Mouse (Mus musculus) myocyte (in vitro differentiated cells): ENCODE results near the gene Rbm34. TPM values are rescaled to one million over a fixed set of nuclear protein-coding genes. Genes with fewer than 3 reads are reported as not detected.

ENCODE experiments used
- H3K27me3 ChIP-seq: one replicate; pipeline ENCODE4 v1.6.1; 2011; ENCODE audit not compliant: control insufficient read depth, insufficient read depth, insufficient read length
- H3K36me3 ChIP-seq: one replicate; pipeline ENCODE4 v1.6.1; 2011; ENCODE audit not compliant: control insufficient read depth, insufficient read depth
- H3K4me2 ChIP-seq: one replicate; pipeline ENCODE4 v1.6.1; 2011; ENCODE audit warnings: low read depth, control low read depth
- H3K4me3 ChIP-seq: one replicate; pipeline ENCODE4 v1.5.1; 2011; ENCODE audit warnings: mild to moderate bottlenecking, control low read depth, moderate library complexity
- H3K79me2 ChIP-seq: one replicate; pipeline ENCODE4 v1.6.1; 2011; ENCODE audit not compliant: control insufficient read depth, insufficient read depth
- H3ac ChIP-seq: one replicate; pipeline ENCODE4 v1.6.1; 2011; ENCODE audit not compliant: control insufficient read depth, insufficient read length
- CEBPB ChIP-seq: IDR thresholded peaks from 2 replicates; pipeline ENCODE4 v1.6.1; 2011; ENCODE audit warnings: mild to moderate bottlenecking, moderate library complexity; ENCODE audit not compliant: poor library complexity, insufficient read depth, severe bottlenecking
- E2F4 ChIP-seq: IDR thresholded peaks from one replicate; pipeline ENCODE4 v1.6.1; 2011; ENCODE audit warnings: mild to moderate bottlenecking, control low read depth, moderate library complexity; ENCODE audit not compliant: insufficient read depth
- MAX ChIP-seq: IDR thresholded peaks from one replicate; pipeline ENCODE4 v1.6.1; 2011; ENCODE audit warnings: low read depth, mild to moderate bottlenecking, control low read depth
- MYOD1 ChIP-seq, 3 experiments: IDR thresholded peaks; one replicate each; pipeline ENCODE4 v1.6.1; 2011; ENCODE audit warnings: control low read depth in 2 of 3, low read depth in 2 of 3, mild to moderate bottlenecking in 2 of 3, moderate library complexity in 1 of 3; ENCODE audit not compliant: insufficient read length in 2 of 3, control insufficient read depth in 1 of 3
- MYOG ChIP-seq, 3 experiments: IDR thresholded peaks; one replicate each; pipeline ENCODE4 v1.6.1; 2011; ENCODE audit warnings: control low read depth in 2 of 3, low read depth in 2 of 3, mild to moderate bottlenecking in 2 of 3; ENCODE audit not compliant: insufficient read length in 2 of 3, control insufficient read depth in 1 of 3, insufficient read depth in 1 of 3
- POLR2A ChIP-seq: IDR thresholded peaks from one replicate; pipeline ENCODE4 v1.6.1; 2011; ENCODE audit warnings: low read depth, mild to moderate bottlenecking, control low read depth, moderate library complexity; ENCODE audit not compliant: insufficient read length
- POLR2AphosphoS2 ChIP-seq: IDR thresholded peaks from one replicate; pipeline ENCODE4 v1.6.1; 2011; ENCODE audit warnings: low read depth, control low read depth; ENCODE audit not compliant: insufficient read length
- REST ChIP-seq: IDR thresholded peaks from one replicate; pipeline ENCODE4 v1.6.1; 2011; ENCODE audit warnings: mild to moderate bottlenecking, control low read depth, moderate library complexity; ENCODE audit not compliant: insufficient read depth, insufficient read length
- SRF ChIP-seq: IDR thresholded peaks from one replicate; pipeline ENCODE4 v1.6.1; 2011; ENCODE audit warnings: low read depth; ENCODE audit not compliant: control insufficient read depth, insufficient read length
- TCF12 ChIP-seq: IDR thresholded peaks from one replicate; pipeline ENCODE4 v1.6.1; 2011; ENCODE audit warnings: mild to moderate bottlenecking, control low read depth; ENCODE audit not compliant: poor library complexity, insufficient read depth, severe bottlenecking
- TCF3 ChIP-seq: IDR thresholded peaks from one replicate; pipeline ENCODE4 v1.6.1; 2011; ENCODE audit warnings: low read depth, control low read depth; ENCODE audit not compliant: insufficient read length
- USF1 ChIP-seq: IDR thresholded peaks from one replicate; pipeline ENCODE4 v1.6.1; 2011; ENCODE audit warnings: low read depth, mild to moderate bottlenecking, control low read depth, moderate library complexity
- polyA plus RNA-seq: library from polyadenylated mRNA; unstranded; fragments of >200 nt; fragmentation: generic; extraction: Trizol; gene quantifications from one replicate; pipeline ENCODE4 v1.2.1, GENCODE M21; 2012; ENCODE audit warnings: missing spikeins

The Rbm34 gene
- polyA plus RNA-seq, 1 experiment, result 4.9 TPM

DNA sequence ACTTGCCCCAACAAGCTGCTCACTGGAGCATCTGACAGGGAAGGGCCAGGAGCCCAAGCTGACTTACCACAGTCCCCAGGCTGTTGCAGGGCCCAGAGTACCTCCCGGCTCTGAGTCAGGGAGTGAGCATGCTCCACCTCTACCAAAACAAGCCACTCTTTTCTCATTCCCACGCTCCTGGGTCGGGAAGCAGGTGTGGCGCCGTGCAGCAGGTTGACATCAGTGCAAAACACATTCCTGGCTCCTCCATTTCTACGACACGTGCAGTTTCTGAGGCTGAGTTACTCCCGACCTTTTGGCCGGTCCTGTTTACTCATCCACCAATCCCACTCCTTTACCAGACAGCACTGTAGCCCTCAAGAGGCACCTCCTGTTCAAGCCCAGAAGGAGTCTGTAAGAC is 62.9 kb downstream of the Rbm34 start:
- TF ChIP-seq USF1 (no peak), TCF3 (no peak), TCF12 (no peak), POLR2A (no peak), MAX (no peak), MYOG (IDR thresholded peaks at IDR 0.05; ENCODE audit: control insufficient read depth in 1 of 3, insufficient read depth in 1 of 3, insufficient read length in 2 of 3, low read depth in 2 of 3) (no peak), CEBPB (no peak), MYOD1 (IDR thresholded peaks at IDR 0.05; ENCODE audit: control insufficient read depth in 1 of 3, insufficient read length in 2 of 3, low read depth in 2 of 3) (no peak), SRF (no peak), POLR2AphosphoS2 (no peak), REST (no peak), E2F4 (no peak)
- no peaks in the 10 kb centered on the region for H3K79me2 ChIP-seq
- no peak overlapping the region for H3ac ChIP-seq
- H3K4me2 ChIP-seq, result no peak overlapping the region
- H3K4me3 ChIP-seq, result no peak overlapping the region
- H3K27me3 ChIP-seq, result no peaks in the 10 kb centered on the region
- no peaks in the 10 kb centered on the region for H3K36me3 ChIP-seq

DNA sequence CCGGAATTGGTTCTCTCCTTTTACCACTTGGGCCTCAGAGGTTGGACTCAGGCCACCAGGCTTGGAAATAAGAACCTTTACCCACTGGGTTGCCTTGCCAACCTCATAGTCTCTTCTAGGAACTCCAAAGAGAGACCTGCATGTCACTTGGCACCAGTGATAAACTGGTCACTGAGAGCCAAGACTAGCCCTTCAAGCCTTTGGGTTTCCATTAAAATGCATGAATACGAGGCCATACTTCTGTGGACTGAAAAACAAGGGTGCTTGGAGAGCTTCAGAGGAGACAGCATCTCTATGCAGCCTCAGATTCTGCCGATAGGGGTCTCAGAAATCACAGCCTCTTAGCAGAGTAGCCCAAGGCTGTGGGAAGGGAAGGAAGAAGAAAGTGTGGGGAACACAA is 63.5 kb downstream of the Rbm34 start:
- H3K27me3 ChIP-seq, result no peaks in the 10 kb centered on the region
- H3K4me2 ChIP-seq, result no peak overlapping the region
- H3K36me3 ChIP-seq, result no peaks in the 10 kb centered on the region
- no peak for TF ChIP-seq SRF
- no peak for TF ChIP-seq CEBPB
- TF ChIP-seq POLR2A, result no peak
- TF ChIP-seq TCF12, result no peak
- no peak for TF ChIP-seq E2F4
- TF ChIP-seq POLR2AphosphoS2, result no peak
- TF ChIP-seq MAX, result no peak
- TF ChIP-seq USF1, result no peak
- TF ChIP-seq REST, result no peak
- no peak for TF ChIP-seq TCF3
- TF ChIP-seq MYOG (IDR thresholded peaks at IDR 0.05; ENCODE audit: control insufficient read depth in 1 of 3, insufficient read depth in 1 of 3, insufficient read length in 2 of 3, low read depth in 2 of 3), result no peak
- TF ChIP-seq MYOD1 (IDR thresholded peaks at IDR 0.05; ENCODE audit: control insufficient read depth in 1 of 3, insufficient read length in 2 of 3, low read depth in 2 of 3), result no peak
- H3K4me3 ChIP-seq, result no peak overlapping the region
- no peak overlapping the region for H3ac ChIP-seq
- no peaks in the 10 kb centered on the region for H3K79me2 ChIP-seq

DNA sequence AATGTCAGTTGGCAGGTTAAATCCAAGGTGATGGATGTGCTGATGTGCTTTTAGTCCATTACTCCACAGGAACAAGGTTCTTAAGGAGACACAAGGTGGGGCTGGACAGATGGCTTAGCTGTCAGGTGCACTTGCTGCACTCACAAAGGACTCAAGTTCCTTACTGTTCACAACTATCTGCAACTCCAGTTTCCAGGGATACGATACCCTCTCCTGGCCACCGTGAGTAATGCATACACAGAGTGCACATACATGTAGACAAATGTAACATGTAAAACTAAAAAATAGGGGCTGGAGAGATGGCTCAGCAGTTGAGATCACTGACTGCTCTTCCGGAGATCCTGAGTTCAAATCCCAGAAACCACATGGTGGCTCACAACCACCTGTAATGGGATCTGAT is 65.5 kb downstream of the Rbm34 start:
- no peak overlapping the region for H3K4me2 ChIP-seq
- no peaks in the 10 kb centered on the region for H3K36me3 ChIP-seq
- H3K79me2 ChIP-seq, result no peaks in the 10 kb centered on the region
- H3K27me3 ChIP-seq, result no peaks in the 10 kb centered on the region
- TF ChIP-seq POLR2AphosphoS2, result no peak
- no peak for TF ChIP-seq USF1
- TF ChIP-seq TCF12, result no peak
- no peak for TF ChIP-seq CEBPB
- no peak for TF ChIP-seq REST
- TF ChIP-seq POLR2A, result no peak
- no peak for TF ChIP-seq MAX
- TF ChIP-seq TCF3, result no peak
- no peak for TF ChIP-seq E2F4
- TF ChIP-seq MYOD1 (IDR thresholded peaks at IDR 0.05; ENCODE audit: control insufficient read depth in 1 of 3, insufficient read length in 2 of 3, low read depth in 2 of 3), result no peak
- TF ChIP-seq SRF, result no peak
- TF ChIP-seq MYOG (IDR thresholded peaks at IDR 0.05; ENCODE audit: control insufficient read depth in 1 of 3, insufficient read depth in 1 of 3, insufficient read length in 2 of 3, low read depth in 2 of 3), result no peak
- H3K4me3 ChIP-seq, result no peak overlapping the region
- H3ac ChIP-seq, result no peak overlapping the region

DNA sequence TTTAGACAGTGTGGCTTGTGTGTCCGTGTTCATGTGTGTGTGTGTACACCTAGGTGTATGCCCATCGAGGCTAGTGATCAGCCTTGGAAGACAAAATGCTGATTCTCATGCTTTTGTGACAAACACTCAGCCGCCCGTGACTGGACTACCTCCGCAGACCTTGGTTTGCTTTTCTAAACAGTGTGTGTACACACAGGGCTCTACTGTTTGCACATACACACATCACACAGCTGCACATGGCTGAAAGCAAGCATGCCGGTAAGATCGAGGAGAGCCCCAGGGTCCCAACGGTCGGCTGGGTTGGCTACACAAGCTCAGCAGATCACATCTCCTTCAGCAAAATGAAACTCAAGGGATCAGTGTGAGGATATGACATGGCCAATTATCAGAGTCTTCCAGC is 66.9 kb downstream of the Rbm34 start:
- no peaks in the 10 kb centered on the region for H3K36me3 ChIP-seq
- no peak overlapping the region for H3ac ChIP-seq
- no peak overlapping the region for H3K4me2 ChIP-seq
- no peaks in the 10 kb centered on the region for H3K79me2 ChIP-seq
- no peak overlapping the region for H3K4me3 ChIP-seq
- H3K27me3 ChIP-seq, result no peaks in the 10 kb centered on the region
- TF ChIP-seq CEBPB (no peak), TCF12 (no peak), POLR2A (no peak), SRF (no peak), MAX (no peak), E2F4 (no peak), MYOD1 (IDR thresholded peaks at IDR 0.05; ENCODE audit: control insufficient read depth in 1 of 3, insufficient read length in 2 of 3, low read depth in 2 of 3) (no peak), MYOG (IDR thresholded peaks at IDR 0.05; ENCODE audit: control insufficient read depth in 1 of 3, insufficient read depth in 1 of 3, insufficient read length in 2 of 3, low read depth in 2 of 3) (no peak), TCF3 (no peak), USF1 (no peak), POLR2AphosphoS2 (no peak), REST (no peak)
